In genomic region chr11:84077008-84077407, GRCm38 (mm10) we compare ENCODE assay signal across 30 mouse cellular contexts. TPM values are rescaled to one million over a fixed set of nuclear protein-coding genes. Genes with fewer than 3 reads are reported as not detected.
A peak's percentile ranks its signal among the peaks of the same experiment; 100 is the strongest.
DNase-seq lines count a peak whose midpoint lies in the region; ATAC-seq and TF ChIP-seq lines count a peak whose summit lies in the region.
"Had no signal": no experiment of that assay in that cellular context is flagged by ENCODE, and none has a peak within 500 bp of the region (broad histone marks: within the 10 kb centered on the region; RNA-seq: fewer than 3 reads in every experiment).

No protein-coding gene starts in this region.

- no peak overlapping the region for H3K27ac ChIP-seq in heart, embryonic 10.5 days
- no peak overlapping the region; the same call in 1 of the 2 replicates for H3K27ac ChIP-seq in lung, embryonic 14.5 days (ENCODE audit: low read depth)
- H3K27ac ChIP-seq: embryonic facial prominence, embryonic 12.5 days; heart, adult 2 months; heart, embryonic 13.5 days; hindbrain, embryonic 10.5 days; hindbrain, embryonic 15.5 days; kidney, embryonic 15.5 days; limb, embryonic 13.5 days; liver, embryonic 13.5 days; midbrain, embryonic 12.5 days; neural tube, embryonic 15.5 days had no signal

- peaks cover 17% of the 10 kb centered on the region for H3K4me1 ChIP-seq in heart, embryonic 10.5 days
- H3K4me1 ChIP-seq in lung, embryonic 14.5 days (ENCODE audit: insufficient read depth), result peaks cover 15% of the 10 kb centered on the region; the same call in 1 of the 2 replicates
- H3K4me1 ChIP-seq: hindbrain, embryonic 15.5 days; liver, embryonic 13.5 days; midbrain, embryonic 12.5 days; neural tube, embryonic 15.5 days had no signal

- ATAC-seq in lung, embryonic 14.5 days (ENCODE audit: insufficient read depth), result peak; percentile 41; the same call in 1 of the 2 replicates
- ATAC-seq: activated CD4-positive, CD25-positive, alpha-beta regulatory T cell, adult 4 months had no signal

- DNase-seq in cerebellum, postnatal 10 days, result peak; percentile 54 to 69
- DNase-seq in cerebellum, adult 9-11 months, result no peak
- DNase-seq in heart, embryonic 10.5 days (ENCODE audit: low spot score), result peak; percentile 30
- DNase-seq in heart, postnatal 10 days, result no peak
- peak; percentile 60 for DNase-seq in lung, embryonic 14.5 days
- no peak for DNase-seq in lung, postnatal 14 days
- DNase-seq in brain, adult 2 months (ENCODE audit: low read depth, low spot score), result peak; percentile 50
- no peak for DNase-seq in thymus, postnatal 4 days
- DNase-seq: adrenal gland, adult 2 months; adrenal gland, postnatal 36 days; cerebellum, adult 2 months; cerebellum, postnatal 36 days; heart, adult 2 months; heart, postnatal 14 days; kidney, postnatal 25 days; liver, embryonic 13.5 days; retina, postnatal 1 day; right cerebral cortex, postnatal 14 days had no signal

- 71% methylated on average over 2 of the region's 2 CpGs for WGBS in heart, embryonic 10.5 days
- WGBS in lung, embryonic 14.5 days, result 37% methylated on average over 2 of the region's 2 CpGs

- no peaks in the 10 kb centered on the region for H3K27me3 ChIP-seq in heart, embryonic 10.5 days (ENCODE audit: insufficient read depth, poor library complexity, severe bottlenecking)
- no peaks in the 10 kb centered on the region for H3K27me3 ChIP-seq in lung, embryonic 14.5 days (ENCODE audit: insufficient read depth, low read length)
- H3K27me3 ChIP-seq: CH12.LX; embryonic facial prominence, embryonic 12.5 days; heart, embryonic 13.5 days; hindbrain, embryonic 15.5 days; kidney, embryonic 15.5 days; limb, embryonic 13.5 days; midbrain, embryonic 12.5 days; neural tube, embryonic 15.5 days had no signal

- no peaks in the 10 kb centered on the region for H3K9me3 ChIP-seq in heart, embryonic 10.5 days
- H3K9me3 ChIP-seq in lung, embryonic 14.5 days (ENCODE audit: low read depth, low read length), result no peaks in the 10 kb centered on the region
- H3K9me3 ChIP-seq: embryonic facial prominence, embryonic 12.5 days; heart, embryonic 13.5 days; hindbrain, embryonic 10.5 days; hindbrain, embryonic 15.5 days; kidney, embryonic 15.5 days; limb, embryonic 13.5 days; liver, embryonic 13.5 days; megakaryocyte, embryonic 14.5 days; midbrain, embryonic 12.5 days; neural tube, embryonic 15.5 days had no signal

- intact Hi-C loops in heart, postnatal 10 days (cut with DNase I), result no loop called here

- H3K4me3 ChIP-seq in heart, embryonic 10.5 days, result no peak overlapping the region
- H3K4me3 ChIP-seq in lung, embryonic 14.5 days (ENCODE audit: low read depth, low read length), result no peak overlapping the region
- H3K4me3 ChIP-seq: embryonic facial prominence, embryonic 12.5 days; erythroblast, embryonic 14.5 days; heart, adult 2 months; heart, embryonic 13.5 days; hindbrain, embryonic 10.5 days; hindbrain, embryonic 15.5 days; kidney, embryonic 15.5 days; limb, embryonic 13.5 days; liver, embryonic 13.5 days; megakaryocyte, embryonic 14.5 days; midbrain, embryonic 12.5 days; neural tube, embryonic 15.5 days had no signal

- H3K9ac ChIP-seq in lung, embryonic 14.5 days, result no peak overlapping the region
- H3K9ac ChIP-seq: embryonic facial prominence, embryonic 12.5 days; heart, embryonic 13.5 days; hindbrain, embryonic 15.5 days; kidney, embryonic 15.5 days; limb, embryonic 13.5 days; liver, embryonic 13.5 days; midbrain, embryonic 12.5 days; neural tube, embryonic 15.5 days had no signal

- no peak for TF ChIP-seq CTCF in lung, embryonic 14.5 days (IDR thresholded peaks at IDR 0.05; ENCODE audit: low read depth)

- H3K36me3 ChIP-seq in heart, embryonic 10.5 days, result peaks cover 21% of the 10 kb centered on the region
- peaks cover 24% of the 10 kb centered on the region for H3K36me3 ChIP-seq in lung, embryonic 14.5 days (ENCODE audit: insufficient read depth)

- H3K4me2 ChIP-seq in lung, embryonic 14.5 days, result no peak overlapping the region
- H3K4me2 ChIP-seq: embryonic facial prominence, embryonic 12.5 days; heart, embryonic 13.5 days; hindbrain, embryonic 15.5 days; kidney, embryonic 15.5 days; limb, embryonic 13.5 days; liver, embryonic 13.5 days; midbrain, embryonic 12.5 days; neural tube, embryonic 15.5 days had no signal

RNA-seq across cellular contexts. Expression of gene Dusp14, which starts 7.9 kb away (rescaled TPM):
- 6.0 and 6.9 TPM in 2 replicates for polyA plus RNA-seq in heart, embryonic 10.5 days (2016; fragmentation: Nextera tagmentation; extraction: Ambion mirVana)
- under 1 TPM; 0.43 to 0.79 TPM for total RNA-seq in heart, postnatal 10 days (2021)
- polyA plus RNA-seq in lung, embryonic 14.5 days (2014; fragmentation: Nextera tagmentation; extraction: Ambion mirVana), result 15.7 and 17.7 TPM in 2 replicates
- polyA plus RNA-seq: erythroblast, embryonic 14.5 days had no signal

RNA-seq across cellular contexts. Expression of gene Tada2a, which starts 52.4 kb away (rescaled TPM):
- 24.7 and 31.4 TPM in 2 replicates for polyA plus RNA-seq in heart, embryonic 10.5 days (2016; fragmentation: Nextera tagmentation; extraction: Ambion mirVana)
- total RNA-seq in heart, postnatal 10 days (2021), result 1 to 10 TPM; 8.4 to 8.8 TPM
- 35.6 and 36.0 TPM in 2 replicates for polyA plus RNA-seq in lung, embryonic 14.5 days (2014; fragmentation: Nextera tagmentation; extraction: Ambion mirVana)

RNA-seq across cellular contexts. Expression of gene Acaca, which starts 52.5 kb away (rescaled TPM):
- 13.3 and 14.9 TPM in 2 replicates for polyA plus RNA-seq in heart, embryonic 10.5 days (2016; fragmentation: Nextera tagmentation; extraction: Ambion mirVana)
- 10 to 100 TPM; 15.6 to 16.6 TPM for total RNA-seq in heart, postnatal 10 days (2021)
- polyA plus RNA-seq in lung, embryonic 14.5 days (2014; fragmentation: Nextera tagmentation; extraction: Ambion mirVana), result 20.5 and 21.2 TPM in 2 replicates

Comparison
In these comparisons a context has a peak if more than half of its experiments do, and no peak if none do; other contexts are left out.
1. DNase-seq: peak in cerebellum, postnatal 10 days (2 of 2), heart, embryonic 10.5 days (single experiment), lung, embryonic 14.5 days (single experiment) and brain, adult 2 months (single experiment); none in cerebellum, adult 9-11 months (single experiment), heart, postnatal 10 days (0 of 2), lung, postnatal 14 days (single experiment) and thymus, postnatal 4 days (single experiment).